Mouse (Mus musculus) embryo, embryonic 10.5 days (tissue): ENCODE data around the gene Ssr2.
"Not testable (repeated sequence)": the region's sequence is repeated elsewhere in the genome, so short reads cannot be mapped to it uniquely, and the experiment has no call there.

Experiments
- DNase-seq: peaks from one replicate; pipeline ENCODE4 v3.0.0-alpha.2; 2015; ENCODE audit warnings: low spot score

The Ssr2 gene

DNA sequence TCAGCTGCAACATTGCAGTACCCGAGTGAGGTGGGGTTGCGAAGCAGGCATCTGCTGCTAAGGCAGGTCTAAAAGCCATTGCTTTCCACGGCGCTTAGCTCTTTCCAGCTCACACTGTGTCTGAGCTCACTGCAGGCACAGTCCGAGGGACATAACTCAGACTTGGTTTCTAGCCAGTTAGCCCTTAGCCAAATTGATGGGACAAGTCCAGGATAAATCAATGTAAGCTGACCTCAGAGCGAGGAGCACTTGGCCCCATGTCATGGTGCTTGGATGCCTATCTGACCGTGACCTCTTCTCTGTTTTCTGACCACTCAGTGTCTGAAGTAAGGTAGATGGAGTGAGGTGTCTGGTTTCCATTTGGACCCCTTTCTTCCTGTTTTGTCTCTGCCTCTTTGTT, 11.7 kb upstream of the Ssr2 start:
- no peak for DNase-seq

DNA sequence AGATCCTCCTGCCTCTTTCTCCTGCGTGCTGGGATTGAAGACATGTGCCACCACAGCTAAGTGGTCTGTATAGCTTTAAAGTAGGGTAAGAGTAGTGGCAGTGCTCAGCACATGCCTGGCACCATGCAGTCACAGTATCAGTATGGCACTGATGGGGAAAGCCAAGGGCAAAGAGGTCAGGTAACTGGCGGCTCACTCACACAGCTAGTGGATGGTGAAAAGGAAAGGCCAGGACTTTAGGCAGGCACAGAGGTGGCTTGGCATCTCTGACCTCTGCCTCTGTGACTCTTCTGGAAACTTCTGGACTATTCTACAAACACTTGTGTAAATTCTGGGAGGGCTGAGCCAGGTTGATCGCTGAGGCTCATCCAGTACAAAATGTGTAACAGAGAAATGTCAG, 9.6 kb upstream of the Ssr2 start:
- DNase-seq: no peak

DNA sequence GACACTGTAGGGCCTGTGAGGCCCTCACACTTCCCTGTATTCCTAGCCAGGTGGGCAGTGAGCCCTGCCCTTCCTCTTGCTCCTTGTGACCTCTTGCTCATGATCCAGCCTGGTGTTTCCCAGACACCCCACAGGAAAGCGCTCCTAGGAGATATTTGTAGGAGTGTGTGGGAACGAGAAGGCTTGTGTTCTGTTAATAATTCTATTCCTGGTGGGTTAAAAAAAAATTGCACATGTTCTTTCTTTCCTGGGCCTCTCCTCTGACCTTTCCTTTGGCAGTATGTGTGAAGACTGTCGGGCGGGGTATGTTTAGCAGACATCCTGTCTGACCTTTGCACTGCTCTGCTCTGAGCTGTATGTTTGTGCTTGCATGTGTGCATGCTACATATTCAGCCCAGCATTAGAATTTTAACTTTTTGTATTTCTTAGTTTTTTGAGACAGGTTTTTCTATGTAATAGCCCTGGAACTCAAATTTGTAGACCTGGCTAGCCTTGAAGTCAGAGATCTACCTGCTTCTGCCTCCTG, 9.1 kb upstream of the Ssr2 start:
- DNase-seq: no peak

DNA sequence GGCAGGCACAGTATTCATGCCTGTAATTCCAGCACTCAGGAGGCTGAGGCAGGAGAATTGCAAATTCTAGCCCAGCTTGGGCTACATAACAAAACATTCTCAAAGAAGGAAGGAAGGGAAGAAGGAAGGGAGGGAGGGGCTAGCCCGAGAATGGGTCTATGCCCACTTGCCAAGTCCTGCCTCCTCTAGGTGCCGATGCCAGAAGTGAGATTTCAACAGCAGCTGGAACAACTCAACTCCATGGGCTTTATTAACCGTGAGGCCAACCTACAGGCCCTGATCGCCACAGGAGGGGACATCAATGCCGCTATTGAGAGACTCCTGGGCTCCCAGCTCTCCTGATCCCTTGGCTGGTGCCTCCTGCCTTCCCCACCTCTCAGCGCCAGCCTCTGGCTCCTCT, 7.8 kb upstream of the Ssr2 start:
- no peak for DNase-seq

DNA sequence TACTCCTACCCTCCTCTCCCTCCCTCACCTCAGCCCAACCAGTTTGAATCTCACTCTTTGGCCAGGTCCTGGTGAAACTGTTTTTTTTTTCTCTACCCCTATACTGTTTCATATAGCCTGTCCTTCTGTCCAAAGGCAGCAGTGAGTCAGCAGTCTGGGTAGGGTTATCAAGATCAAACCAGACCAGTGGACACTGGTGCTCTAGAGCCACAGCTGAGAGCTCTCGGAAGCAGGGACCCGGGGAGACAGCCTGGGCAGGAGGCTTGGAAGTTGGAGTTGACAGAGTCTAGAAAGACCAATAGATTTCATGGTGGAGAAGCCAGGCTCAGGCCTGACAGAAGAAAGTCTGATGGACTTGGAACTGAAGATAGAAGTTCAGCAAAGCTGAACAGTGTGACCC, 7.1 kb upstream of the Ssr2 start:
- DNase-seq: no peak

DNA sequence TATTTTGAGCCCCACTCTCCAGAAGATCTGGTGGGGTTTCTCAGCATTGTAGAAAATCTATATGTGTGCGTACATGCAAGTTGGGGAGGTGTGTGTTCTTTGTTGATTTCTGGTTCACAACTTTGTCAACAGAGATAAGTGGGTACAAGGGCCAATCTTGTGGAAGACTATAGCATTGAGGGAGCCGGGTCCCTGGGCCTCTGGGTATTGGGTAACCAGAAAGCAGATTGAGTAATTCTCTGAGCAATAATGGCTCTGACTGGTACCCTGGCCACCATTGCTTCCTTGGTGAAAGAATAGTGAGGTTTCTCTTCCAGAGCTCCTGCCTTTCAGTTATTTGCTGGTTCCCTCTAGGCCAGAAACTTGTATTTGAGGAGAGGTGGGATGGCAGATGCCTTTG, 6.6 kb upstream of the Ssr2 start:
- no peak for DNase-seq

DNA sequence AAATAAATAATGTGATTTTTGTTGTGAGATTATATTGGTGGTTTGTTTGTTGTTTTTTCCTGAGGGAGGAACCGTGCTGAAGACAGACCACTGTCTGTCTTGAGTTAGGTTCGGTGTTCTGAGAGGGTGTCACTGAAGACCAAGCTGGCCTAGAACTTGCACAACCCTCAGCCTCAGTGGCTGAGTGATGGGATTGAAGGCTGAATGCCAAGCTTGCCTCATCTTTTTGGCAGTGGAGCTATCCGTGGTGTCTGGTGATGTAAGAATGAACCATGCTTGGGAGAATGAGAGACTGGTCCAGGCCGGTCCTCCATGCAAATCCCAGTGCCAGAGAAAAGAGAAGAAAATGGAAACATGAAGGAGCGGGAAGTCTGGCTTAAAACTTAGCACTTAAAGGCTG, 6.0 kb upstream of the Ssr2 start:
- DNase-seq: no peak

DNA sequence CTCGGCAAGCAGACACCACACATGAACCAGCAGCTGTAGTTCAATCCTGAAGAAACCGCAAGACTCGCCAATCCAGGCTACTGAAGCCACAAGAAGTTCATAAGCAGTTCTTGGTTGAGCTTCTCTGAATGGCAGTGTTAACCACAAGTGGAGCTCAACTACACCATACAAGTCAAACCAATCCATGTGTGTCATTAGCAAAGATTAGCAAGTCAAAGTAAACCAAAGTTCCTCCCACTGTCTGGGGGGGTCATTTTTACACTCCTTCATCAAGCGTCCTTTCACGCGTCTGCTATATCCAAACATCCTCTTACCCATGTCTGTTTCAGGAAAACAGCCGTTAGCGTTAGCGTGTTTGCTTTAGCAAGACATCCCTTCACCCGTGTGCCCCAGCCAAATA, 5.3 kb upstream of the Ssr2 start:
- DNase-seq: no peak

DNA sequence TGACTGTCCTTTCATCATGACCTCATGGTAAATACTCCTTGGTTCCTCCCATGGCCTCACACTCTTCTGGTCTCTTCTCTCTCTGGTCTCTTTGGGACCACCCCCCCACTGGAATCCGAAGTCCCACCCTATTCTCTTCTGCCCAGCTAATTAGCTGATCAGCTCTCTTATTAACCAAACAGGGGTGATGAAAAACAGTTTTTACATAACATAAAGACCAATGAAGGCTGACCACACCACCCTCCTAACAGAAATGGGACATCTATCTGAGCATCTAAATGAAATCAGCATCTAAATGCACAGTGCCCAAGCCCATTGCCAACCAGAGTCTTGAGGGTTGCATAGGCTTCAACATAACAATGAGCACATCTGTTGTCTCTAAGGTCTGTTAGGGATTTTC, 3.8 kb upstream of the Ssr2 start:
- DNase-seq: no peak

DNA sequence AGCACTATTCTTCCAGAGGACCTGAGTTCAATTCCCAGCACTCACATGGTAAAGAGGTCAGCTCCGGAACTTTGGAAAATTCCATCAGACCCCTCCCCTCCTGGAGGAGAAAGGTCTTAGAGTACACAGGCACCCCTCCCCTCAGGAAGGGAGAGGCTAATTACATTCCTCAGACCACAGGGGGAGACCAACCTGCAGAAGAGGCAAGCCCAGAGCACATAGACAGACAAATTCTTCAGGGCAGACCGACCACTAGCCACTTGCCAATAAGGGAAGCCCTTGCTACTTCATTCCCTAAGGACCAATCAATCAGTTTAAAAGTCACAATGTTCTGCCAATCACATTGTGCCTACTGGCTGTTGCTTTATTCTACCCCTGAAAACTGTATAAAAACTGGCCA, 2.8 kb upstream of the Ssr2 start:
- no peak for DNase-seq

DNA sequence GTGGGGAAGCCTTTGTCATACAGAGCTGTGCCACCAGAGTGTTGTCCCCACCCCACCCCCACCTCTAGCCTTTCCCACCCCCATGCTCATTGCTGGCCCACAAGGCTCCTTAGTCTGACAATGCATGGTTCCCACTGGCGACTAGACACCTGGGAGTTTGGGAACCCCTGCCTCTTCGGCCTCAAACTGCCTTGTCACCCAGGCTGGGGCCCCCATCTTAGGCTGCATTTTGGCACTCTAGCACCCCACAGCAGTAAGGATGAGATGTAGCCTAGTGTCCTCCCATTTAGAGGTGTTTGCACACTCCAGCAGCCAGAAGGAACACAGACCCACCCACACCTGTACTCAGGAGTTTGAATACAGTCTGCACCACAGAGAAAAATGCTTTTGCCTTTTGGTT, 1.9 kb upstream of the Ssr2 start:
- DNase-seq: no peak

DNA sequence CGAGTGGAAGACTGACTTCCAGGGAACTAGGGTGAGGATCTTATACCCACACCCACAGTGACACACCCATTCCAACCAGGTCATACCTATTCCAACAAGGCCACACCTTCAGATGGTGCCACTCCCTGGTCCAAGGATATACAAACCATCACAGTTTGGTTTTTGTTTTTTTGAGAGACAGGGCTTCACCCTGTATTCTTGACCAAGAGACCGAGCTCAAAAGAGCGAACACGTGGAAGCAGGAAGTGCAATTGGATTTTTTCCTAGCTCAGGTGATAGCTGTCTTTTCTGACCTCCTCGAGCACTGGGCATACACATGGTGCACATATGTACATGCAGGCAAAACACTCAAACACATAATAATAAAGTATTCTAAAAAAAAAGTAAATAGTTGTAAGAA, 2.2 kb downstream of the Ssr2 start:
- not testable (repeated sequence) for DNase-seq

DNA sequence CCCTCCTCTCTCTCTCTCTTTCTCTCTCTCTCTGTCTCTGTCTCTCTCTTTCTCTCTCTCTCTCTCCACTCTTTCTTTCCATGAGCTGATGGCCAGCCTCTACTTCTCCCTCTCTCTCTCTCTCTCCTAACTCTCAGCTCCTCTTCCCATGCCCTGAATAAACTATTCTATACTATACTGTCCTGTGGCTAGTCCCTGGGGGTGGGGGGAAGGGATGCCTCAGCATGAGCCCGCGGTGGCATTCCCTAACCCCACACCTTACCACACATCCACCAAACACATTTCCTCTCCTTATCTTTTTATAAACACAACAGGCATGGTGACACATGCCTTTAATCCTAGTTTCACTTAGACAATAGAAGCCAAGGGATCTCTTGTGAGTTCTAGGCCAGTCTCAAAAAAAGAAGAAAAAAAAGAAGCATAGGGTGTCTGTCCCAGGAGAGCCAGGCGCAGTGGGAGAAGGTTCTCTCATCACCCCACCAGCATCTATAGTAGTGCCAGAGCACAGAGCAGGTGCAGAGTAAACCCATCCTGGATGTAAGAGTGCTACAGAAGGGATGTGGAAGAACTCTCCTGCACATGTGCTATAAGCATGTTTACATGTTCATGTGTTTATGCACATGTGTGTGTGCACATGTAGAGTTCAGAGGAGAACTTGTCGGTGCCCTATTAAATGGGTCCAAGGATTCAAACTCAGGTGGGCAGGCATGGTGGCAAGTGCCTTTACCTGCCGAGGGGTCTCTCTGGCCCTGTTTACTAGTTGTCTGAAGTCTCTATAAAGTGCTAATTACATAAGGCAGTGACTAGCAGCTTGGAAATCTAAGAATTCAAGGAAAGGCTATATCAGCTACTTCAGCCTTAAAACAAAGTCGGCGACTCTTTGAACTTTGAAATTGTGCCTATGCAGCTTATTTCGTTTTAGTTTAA, 3.1 kb downstream of the Ssr2 start:
- no peak for DNase-seq

DNA sequence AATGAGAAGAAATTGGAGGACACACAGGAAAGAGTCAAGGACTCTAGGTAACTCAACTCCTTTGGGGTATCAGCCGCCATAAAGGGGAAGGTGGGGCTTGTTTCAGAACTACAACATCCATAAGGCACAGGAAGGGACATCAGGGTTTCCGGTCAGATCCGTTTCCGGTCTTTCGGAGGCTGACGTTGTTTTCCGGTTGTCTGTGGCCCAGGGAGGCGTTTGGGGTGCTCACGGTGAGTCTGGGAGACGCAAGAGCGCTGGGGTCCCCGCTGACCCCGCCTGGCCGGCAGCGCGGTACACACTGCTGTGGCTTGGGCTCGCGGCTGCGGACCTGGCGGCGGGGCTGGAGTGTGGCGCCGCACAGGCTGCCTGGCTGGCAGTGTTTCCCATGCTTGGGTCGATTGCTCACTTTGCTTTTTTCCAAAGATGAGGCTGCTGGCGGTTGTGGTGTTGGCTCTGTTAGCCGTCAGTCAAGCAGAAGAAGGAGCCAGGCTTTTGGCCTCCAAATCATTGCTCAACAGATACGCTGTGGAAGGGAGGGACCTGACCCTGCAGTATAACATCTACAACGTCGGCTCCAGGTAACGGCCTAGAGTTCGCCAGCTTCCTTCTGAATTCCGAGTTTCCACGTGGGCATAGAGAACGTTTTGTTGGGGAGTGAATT, 3.9 kb downstream of the Ssr2 start:
- DNase-seq: peak; percentile 91

DNA sequence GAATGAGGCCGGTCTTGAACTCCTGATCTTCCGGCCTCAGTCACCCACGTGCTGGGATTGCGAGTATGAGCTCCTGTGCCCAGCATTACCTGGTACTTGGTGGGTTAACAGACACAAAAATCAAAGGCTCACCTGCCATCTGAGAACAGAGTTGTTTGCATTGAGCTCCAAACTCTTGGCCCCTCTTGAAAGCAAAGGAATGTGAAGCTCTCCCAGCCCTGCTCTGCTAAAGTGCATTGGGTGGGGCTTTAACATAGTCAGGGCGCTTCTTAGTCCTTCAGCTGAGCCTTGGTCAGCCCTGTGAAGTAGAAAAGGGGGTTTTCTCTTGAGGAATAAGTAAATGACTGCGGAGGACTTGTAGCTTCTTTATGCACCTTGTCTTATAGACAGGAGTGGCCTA, 10.1 kb downstream of the Ssr2 start:
- DNase-seq: no peak

DNA sequence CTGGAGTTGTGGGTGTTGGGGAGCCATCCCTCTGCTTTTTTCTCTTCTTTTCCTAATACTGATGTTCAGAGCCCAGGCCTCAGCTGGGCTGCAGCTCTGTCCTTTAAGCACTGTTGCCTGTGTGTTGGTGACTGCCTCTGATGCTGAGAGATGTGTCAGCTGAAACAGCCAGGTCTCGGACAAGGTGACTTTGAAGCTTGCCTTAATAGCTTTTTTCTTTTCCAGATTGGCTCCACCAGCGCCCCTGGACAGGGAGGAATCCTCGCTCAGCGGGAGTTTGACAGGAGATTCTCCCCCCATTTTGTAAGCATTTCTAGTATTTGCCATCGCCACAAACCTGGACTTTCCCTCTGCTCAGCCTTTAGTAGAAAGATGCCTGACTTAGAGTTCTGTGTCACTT, 11.0 kb downstream of the Ssr2 start:
- DNase-seq: no peak

DNA sequence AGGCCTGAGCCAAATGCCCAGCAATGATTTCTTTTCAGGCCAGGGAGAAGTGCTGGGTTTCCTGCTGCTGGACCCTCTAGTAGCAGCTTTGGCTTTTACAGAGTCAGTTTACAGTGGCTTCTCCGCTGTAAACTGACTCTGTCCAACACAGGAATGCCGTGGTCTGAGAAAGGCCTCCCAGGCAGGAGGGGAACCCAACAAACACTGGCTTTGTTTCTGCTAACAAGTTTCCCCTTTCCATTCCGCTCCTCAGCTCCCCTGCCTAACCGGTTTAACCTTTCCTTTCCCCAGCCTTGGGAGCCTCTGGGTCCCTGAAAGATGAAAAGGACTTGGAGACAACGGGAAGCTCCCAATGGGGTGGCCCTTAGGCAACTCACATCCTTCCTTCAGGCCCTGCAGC, 14.6 kb downstream of the Ssr2 start:
- DNase-seq: no peak

DNA sequence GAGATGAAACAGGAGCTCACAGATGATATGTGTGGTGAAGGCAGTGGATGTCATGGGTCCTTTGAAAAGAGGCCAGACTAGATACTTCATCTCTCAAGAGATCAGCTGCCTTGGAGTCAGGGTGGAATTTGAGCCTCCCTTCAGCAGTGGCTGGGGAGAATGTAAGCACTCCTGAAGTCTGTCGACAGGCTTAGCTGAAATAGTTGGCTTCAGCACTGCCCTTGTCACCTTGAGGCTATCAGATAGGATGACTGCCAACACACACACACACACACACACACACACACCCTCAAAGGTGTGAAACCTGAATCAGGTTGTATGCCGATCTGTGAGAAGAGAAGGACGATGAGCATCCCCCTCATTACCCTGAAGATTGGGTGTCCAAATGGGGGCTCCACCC, 15.4 kb downstream of the Ssr2 start:
- no peak for DNase-seq

DNA sequence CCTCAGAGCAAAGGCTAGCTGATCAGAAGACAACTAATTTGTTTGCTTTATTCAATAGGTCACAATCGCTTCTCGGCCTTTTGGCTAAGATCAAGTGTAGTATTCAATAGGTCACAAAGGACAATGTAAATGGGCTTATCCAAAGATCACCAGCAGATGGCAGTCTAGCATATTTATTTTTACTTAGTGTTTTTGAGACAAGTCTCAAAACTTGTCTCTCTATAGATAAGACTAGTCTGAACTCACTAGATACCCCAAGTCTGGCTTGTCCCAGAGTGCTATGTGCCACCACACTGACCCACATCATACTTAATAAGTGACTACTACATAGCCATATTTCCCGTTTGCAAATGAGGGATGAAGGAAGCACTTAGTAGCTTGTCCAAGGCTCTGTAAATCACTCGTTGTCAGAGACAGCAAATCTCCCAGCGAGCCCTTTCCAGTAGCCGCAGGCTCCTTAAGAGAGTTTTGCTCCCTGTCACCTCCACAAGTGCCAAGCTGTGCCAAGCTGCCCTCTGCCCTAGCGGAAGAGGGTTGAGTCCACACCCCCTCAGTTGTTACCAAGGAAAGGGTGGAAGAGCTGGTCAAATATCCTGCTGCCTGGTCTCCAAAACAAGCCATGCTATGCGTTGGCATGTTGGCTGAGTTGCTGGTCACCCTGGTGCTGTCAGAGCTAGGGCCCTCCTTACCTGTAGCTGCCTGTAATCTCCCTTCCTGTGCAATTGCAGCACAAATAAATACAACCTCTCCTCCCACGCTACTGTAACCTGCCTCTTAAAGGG, 16.5 kb downstream of the Ssr2 start:
- peak; percentile 94 for DNase-seq

DNA sequence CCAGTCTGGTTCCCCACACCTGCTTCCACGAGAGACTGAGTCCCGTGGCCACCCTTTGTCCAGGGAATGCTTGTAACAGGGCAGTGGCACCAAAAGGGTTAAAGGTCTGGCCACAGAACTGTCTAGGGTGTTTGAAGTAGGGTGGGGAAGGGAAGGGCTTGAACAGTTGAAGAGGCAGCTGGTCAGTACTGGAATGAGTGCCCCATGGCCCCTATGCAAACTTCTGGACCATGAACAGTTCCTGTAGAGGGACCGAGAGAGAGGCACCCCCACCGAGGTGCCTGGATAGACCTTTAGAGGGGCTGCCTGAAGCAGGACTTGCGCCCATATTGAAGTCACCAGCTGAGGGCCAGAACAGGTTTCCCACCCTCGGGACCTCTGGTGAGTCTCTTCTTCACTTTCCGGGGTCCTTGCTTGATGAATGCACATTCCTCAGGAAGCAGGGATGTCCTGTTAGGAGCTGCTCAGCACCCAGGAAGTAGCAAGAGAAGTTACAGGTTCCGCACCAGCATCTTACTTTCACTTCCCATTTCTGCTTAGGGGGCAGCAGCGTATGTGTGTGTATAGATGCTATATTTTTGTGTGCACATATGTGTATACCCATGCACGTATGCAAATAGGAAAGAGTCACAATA, 17.4 kb downstream of the Ssr2 start:
- DNase-seq: no peak

DNA sequence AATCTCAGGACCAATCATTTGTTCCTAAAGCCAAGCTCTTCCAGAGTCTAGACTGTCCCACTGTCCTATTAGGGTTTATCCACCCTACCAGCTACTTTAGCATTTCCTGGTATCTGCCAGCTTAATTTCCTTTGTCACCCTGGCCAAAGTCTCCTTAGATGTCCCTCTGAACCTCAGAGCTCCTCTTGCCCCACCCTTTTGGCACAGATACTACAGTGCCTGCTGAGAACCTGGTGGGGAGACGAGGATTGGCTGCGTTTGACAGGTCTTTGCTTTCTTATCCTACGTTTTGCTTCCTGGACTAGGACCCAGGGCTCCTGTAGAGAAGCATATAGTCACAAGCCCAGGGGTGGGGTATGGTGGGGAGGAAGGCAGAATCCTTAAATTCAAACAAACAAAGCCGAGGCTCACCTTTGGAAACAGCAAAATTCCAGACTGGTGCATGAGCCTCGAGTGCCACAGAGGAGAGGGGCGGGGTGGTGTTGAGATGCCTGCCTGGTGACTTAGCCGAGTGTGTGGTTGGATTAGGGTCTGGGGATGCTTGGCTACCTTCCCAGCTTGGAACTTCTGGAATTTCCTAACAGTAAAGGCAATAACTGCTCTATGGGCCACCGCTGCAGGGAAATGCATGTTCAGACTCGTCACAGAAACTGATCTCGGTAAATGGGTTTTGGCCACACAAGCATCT, 18.4 kb downstream of the Ssr2 start:
- DNase-seq: no peak

DNA sequence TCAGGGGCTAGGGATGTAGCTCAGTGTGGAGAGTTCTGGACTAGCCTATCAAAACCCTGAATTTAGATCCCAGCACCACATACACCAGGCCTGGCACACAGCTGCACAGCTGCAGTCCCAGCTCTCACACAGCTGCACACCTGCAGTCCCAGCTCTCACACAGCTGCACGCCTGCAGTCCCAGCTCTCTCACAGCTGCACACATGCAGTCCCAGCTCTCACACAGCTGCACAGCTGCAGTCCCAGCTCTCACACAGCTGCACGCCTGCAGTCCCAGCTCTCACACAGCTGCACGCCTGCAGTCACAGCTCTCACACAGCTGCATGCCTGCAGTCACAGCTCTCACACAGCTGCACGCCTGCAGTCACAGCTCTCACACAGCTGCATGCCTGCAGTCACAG, 20.9 kb downstream of the Ssr2 start:
- not testable (repeated sequence) for DNase-seq
